Mouse (Mus musculus) heart, adult 8-10 months (tissue): ENCODE results near the gene Prelp. TPM values are rescaled to one million over a fixed set of nuclear protein-coding genes. Genes with fewer than 3 reads are reported as not detected.

Experiments
- DNase-seq: peaks from one replicate; pipeline ENCODE4 v3.0.0; 2022; ENCODE audit warnings: low spot score
- total RNA-seq, 4 experiments: library from RNA; stranded (reverse); gene quantifications; 2 replicates each; pipeline ENCODE4 v1.2.4; 2022

Prelp gene
- total RNA-seq, 4 experiments from 2014 or later = 26.0 to 28.4 (median 27.1) TPM

GRCm38 (mm10) chr1:133899043-133899542, 22.1 kb downstream of the Prelp start:
- no peak for DNase-seq

DNA sequence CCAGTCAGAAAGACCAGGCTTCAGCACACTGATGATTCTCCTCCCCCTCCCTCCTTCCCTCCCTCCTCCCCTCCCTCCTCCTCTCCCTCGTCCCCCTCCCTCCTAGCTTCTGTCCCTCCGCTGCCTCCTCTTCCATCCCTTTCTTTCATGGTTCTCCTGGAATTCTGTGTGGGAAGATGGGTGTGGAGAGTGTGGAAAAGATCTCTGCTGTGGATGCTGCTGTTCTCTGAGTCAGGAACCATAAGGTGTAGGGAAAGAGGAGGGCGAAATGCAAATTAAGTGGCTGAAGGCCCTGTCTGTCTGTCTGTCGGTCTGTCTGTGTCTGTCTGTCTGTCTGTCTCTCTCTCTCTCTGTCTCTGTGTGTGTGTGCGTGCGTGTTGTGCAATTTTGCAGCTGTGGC, 23.9 kb downstream of the Prelp start:
- no peak for DNase-seq

DNA sequence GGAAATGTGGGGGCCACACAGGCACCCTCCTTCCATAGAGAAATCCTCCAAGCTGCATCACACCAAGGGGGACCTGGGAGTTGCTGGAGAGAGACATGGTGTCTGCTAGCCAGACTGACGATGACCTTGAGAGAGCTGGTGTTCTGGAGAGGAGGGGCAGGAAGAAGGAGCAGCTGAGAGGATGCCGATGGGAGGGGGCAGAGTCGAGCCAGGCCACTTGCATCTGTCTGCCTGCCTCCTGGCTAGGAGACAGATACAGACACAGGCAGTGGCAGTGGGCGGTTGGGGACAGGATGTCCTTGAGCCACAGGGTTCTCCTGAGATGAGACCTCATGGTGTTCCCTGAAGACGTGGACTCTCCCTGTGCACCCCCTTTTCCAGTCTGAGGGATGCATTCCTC, 29.7 kb downstream of the Prelp start:
- DNase-seq = peak; percentile 70

GRCm38 (mm10) chr1:133889949-133890598, 31.1 kb downstream of the Prelp start:
- no peak for DNase-seq

- DNase-seq = no peak
Measured at GRCm38 (mm10) chr1:133887538-133888250, 33.5 kb downstream of the Prelp start.

GRCm38 (mm10) chr1:133887044-133887443, 34.2 kb downstream of the Prelp start:
- no peak for DNase-seq

GRCm38 (mm10) chr1:133886431-133886830, 34.8 kb downstream of the Prelp start:
- no peak for DNase-seq

GRCm38 (mm10) chr1:133885811-133886210, 35.4 kb downstream of the Prelp start:
- DNase-seq = no peak

DNA sequence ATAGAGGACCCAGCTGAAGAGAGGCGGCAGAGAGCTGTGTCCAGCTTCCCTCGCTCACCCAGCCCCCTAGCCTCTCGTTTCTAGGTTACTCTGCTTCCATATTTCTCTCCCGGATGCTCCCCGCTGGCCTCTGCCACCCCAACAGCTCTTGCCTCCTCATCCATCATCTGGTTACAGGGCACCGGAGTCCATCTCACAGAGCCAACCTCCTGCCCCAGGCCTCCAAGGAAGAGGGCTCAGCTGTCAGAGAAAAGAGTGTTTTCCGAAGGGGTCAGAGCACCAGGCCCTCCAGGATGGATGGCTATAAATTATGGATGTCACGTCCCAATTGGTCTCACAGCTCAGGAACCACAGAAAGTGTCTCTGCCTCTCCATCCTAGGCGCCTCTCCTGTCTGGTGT, 36.5 kb downstream of the Prelp start:
- DNase-seq = no peak

- DNase-seq = no peak
Measured at GRCm38 (mm10) chr1:133884090-133884489, 37.1 kb downstream of the Prelp start.

GRCm38 (mm10) chr1:133882283-133883217, 38.7 kb downstream of the Prelp start:
- DNase-seq = no peak

DNA sequence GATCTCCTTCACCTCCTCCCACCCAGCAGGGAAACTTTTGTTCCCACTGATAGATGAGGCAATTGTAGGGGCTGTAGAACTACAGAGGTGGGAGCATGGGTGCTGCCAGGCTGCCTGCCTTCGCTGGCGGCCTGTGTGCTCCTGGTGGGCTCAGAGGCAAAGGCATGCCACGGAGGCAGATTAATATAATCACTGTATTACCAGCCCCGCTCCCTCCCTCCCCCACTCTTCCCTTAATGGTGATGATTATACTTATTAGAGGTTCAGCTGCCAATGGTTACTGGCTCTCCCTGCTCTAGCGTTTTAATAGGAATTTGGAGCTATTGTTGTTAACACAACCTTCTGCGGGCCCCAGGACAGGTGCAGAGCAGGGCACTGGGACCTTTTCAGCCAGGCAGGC, 39.4 kb downstream of the Prelp start:
- DNase-seq = no peak

GRCm38 (mm10) chr1:133878825-133879423, 42.3 kb downstream of the Prelp start:
- no peak for DNase-seq

DNA sequence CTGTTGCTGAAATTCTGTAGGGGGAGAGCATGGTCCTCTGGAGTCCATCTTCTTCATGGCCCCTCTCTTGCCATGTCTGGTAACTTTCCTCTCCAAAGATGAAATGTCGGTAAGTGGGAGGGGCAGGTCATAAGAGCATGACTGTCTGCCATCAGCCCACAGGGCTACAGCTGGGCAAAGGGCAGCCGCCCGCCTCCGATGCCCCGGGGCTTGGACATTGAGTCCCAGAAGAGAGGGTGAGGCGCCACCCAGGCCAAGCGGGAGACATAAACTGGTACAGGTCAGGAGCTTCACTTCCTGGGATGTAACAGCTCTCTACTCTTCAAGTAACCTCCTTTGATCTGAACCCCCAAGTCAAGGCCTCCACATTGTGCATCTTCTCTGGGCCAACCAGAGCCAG, 44.3 kb downstream of the Prelp start:
- no peak for DNase-seq

- no peak for DNase-seq
Measured at GRCm38 (mm10) chr1:133873086-133873813, 48.0 kb downstream of the Prelp start.

DNA sequence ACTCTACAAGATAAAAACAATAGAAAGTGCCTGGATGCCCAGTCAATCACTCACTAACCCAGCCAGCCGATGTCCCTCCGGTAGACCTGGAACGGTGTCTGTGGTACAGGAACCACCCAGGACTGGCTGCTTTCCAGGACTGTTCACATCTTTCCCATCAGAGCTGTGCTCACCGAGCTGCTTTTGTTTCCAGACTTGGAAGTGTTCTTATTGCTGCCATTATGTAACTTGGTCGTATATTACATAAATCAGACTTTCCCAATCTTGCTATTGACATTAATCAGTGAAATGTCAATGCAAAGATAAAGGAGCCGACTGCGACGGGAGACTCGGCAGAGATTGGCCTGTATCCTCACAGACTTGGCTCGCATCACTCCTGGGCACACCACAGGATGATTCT, 50.0 kb downstream of the Prelp start:
- DNase-seq = no peak

- no peak for DNase-seq
Measured at GRCm38 (mm10) chr1:133869221-133869620, 52.0 kb downstream of the Prelp start.

GRCm38 (mm10) chr1:133863257-133863997, 57.8 kb downstream of the Prelp start:
- peak; percentile 11 for DNase-seq

GRCm38 (mm10) chr1:133861028-133861427, 60.2 kb downstream of the Prelp start:
- no peak for DNase-seq
